Mouse (Mus musculus) kidney, postnatal 0 days (tissue): ENCODE measurements around the gene Fam129b. TPM values are rescaled to one million over a fixed set of nuclear protein-coding genes. Genes with fewer than 3 reads are reported as not detected.

ENCODE experiments used
- ATAC-seq: fragments of 200-750 bp; cut with Nextera tagmentation; replicated peaks from 2 replicates; pipeline ENCODE4 v1.8.0; 2017; ENCODE audit warnings: low read depth, moderate number of reproducible peaks, moderate TSS enrichment, moderate library complexity; ENCODE audit not compliant: low FRiP score
- DNase-seq: peaks from one replicate; pipeline ENCODE4 v3.0.0-alpha.2; 2016; ENCODE audit warnings: low spot score
- H3K27ac ChIP-seq: fragments of 300-500 bp; sonication (generic); 2 replicates; pipeline ENCODE4 v1.5.1; 2014; ENCODE audit warnings: mild to moderate bottlenecking
- H3K27me3 ChIP-seq: fragments of 300-500 bp; sonication (generic); 2 replicates; pipeline ENCODE4 v1.6.1; 2014; ENCODE audit warnings: low read length, mixed read lengths; ENCODE audit not compliant: insufficient read depth
- H3K36me3 ChIP-seq: fragments of 300-500 bp; sonication (generic); 2 replicates; pipeline ENCODE4 v1.6.1; 2014; ENCODE audit warnings: low read length, mixed read lengths; ENCODE audit not compliant: insufficient read depth
- H3K4me1 ChIP-seq: fragments of 300-500 bp; sonication (generic); replicated peaks from 2 replicates; pipeline ENCODE4 v1.6.1; 2014; ENCODE audit warnings: antibody characterized with exemption, low read length, mixed read lengths; ENCODE audit not compliant: insufficient read depth
- H3K4me2 ChIP-seq: fragments of 300-500 bp; sonication (generic); 2 replicates; pipeline ENCODE4 v1.6.1; 2014; ENCODE audit warnings: mild to moderate bottlenecking, low read length, moderate library complexity, mixed read lengths
- H3K4me3 ChIP-seq: fragments of 300-500 bp; sonication (generic); replicated peaks from 2 replicates; pipeline ENCODE4 v1.5.1; 2014; ENCODE audit warnings: low read depth, low read length
- H3K9ac ChIP-seq: fragments of 300-500 bp; sonication (generic); 2 replicates; pipeline ENCODE4 v1.6.1; 2014; ENCODE audit warnings: low read depth, low read length
- H3K9me3 ChIP-seq: fragments of 300-500 bp; sonication (generic); replicated peaks from 2 replicates; pipeline ENCODE4 v1.6.1; 2016; ENCODE audit warnings: low read length, inconsistent platforms, mixed read lengths
- CTCF ChIP-seq: IDR thresholded peaks from 2 replicates; pipeline ENCODE4 v1.5.1; 2016; ENCODE audit warnings: antibody characterized with exemption, low read depth, mild to moderate bottlenecking, moderate library complexity
- WGBS: fragments of 180-500 bp; shearing (Covaris S2); extraction: QIAGEN DNeasy Blood & Tissue Kit; methylation state at CpG from one replicate; pipeline ENCODE4 v1.1.7; 2014; 5-methylcytosine and 5-hydroxymethylcytosine counted together
- polyA plus RNA-seq: library from polyadenylated mRNA; unstranded; fragments of >200 nt; fragmentation: Nextera tagmentation; extraction: Ambion mirVana; gene quantifications from 2 replicates; pipeline ENCODE4 v1.2.1, GENCODE M21; 2015

The Fam129b gene
- polyA plus RNA-seq, 1 experiment from 2014 or later = 42.2 TPM

- DNase-seq (peak; percentile 95), ATAC-seq (0 out of 2 replicates have a peak, but pooled peaks have one; percentile 9)
- H3K27me3 ChIP-seq = no peaks in the 10 kb centered on the region
- TF ChIP-seq CTCF = peak; percentile 100
- H3K4me2 ChIP-seq = no peak overlapping the region
- H3K27ac ChIP-seq = no peak overlapping the region
- WGBS = 31% methylated on average over 19 of the region's 19 CpGs
- no peaks in the 10 kb centered on the region for H3K9me3 ChIP-seq
- H3K36me3 ChIP-seq = peaks cover 15% of the 10 kb centered on the region
- peaks cover 30% of the 10 kb centered on the region for H3K4me1 ChIP-seq
- H3K4me3 ChIP-seq = no peak overlapping the region
- no peak overlapping the region for H3K9ac ChIP-seq
Observed at GRCm38 (mm10) chr2:32912210-32912804, 36.4 kb downstream of the Fam129b start.

- Histone ChIP-seq H3K9me3 (no peaks in the 10 kb centered on the region), H3K4me3 (no peak overlapping the region), H3K27ac (peak overlapping the region; percentile 86), H3K4me1 (peaks cover 12% of the 10 kb centered on the region), H3K27me3 (no peaks in the 10 kb centered on the region), H3K9ac (peak overlapping the region; percentile 41), H3K4me2 (no peak overlapping the region), H3K36me3 (peaks cover 28% of the 10 kb centered on the region)
- TF ChIP-seq CTCF = no peak
- DNase-seq (no peak), ATAC-seq (0 out of 2 replicates have a peak, but pooled peaks have one; percentile 4)
- 54% methylated on average over 5 of the region's 5 CpGs for WGBS
Observed at GRCm38 (mm10) chr2:32914362-32914761, 38.4 kb downstream of the Fam129b start.

GRCm38 (mm10) chr2:32914896-32915295 lies 39.0 kb downstream of the Fam129b start:
- TF ChIP-seq CTCF = no peak
- H3K27me3 ChIP-seq = no peaks in the 10 kb centered on the region
- 38% methylated on average over 3 of the region's 3 CpGs for WGBS
- H3K9me3 ChIP-seq = no peaks in the 10 kb centered on the region
- H3K9ac ChIP-seq = peak overlapping the region; percentile 41
- no peak overlapping the region for H3K4me3 ChIP-seq
- DNase-seq (peak; percentile 84), ATAC-seq (peak; percentile 60)
- peaks cover 12% of the 10 kb centered on the region for H3K4me1 ChIP-seq
- H3K36me3 ChIP-seq = peaks cover 33% of the 10 kb centered on the region
- H3K27ac ChIP-seq = peak overlapping the region; percentile 86
- no peak overlapping the region for H3K4me2 ChIP-seq

GRCm38 (mm10) chr2:32917526-32917925 lies 41.6 kb downstream of the Fam129b start:
- 77% methylated on average over 11 of the region's 11 CpGs for WGBS
- peaks cover 12% of the 10 kb centered on the region for H3K4me1 ChIP-seq
- H3K27me3 ChIP-seq = no peaks in the 10 kb centered on the region
- H3K4me2 ChIP-seq = no peak overlapping the region
- no peak for ATAC-seq
- no peak overlapping the region for H3K4me3 ChIP-seq
- H3K9me3 ChIP-seq = no peaks in the 10 kb centered on the region
- H3K27ac ChIP-seq = no peak overlapping the region
- H3K9ac ChIP-seq = no peak overlapping the region
- peaks cover 52% of the 10 kb centered on the region for H3K36me3 ChIP-seq
- no peak for DNase-seq
- TF ChIP-seq CTCF = no peak

GRCm38 (mm10) chr2:32918391-32918790 lies 42.5 kb downstream of the Fam129b start:
- Histone ChIP-seq H3K36me3 (peaks cover 60% of the 10 kb centered on the region), H3K9ac (no peak overlapping the region), H3K9me3 (no peaks in the 10 kb centered on the region), H3K27me3 (no peaks in the 10 kb centered on the region), H3K4me1 (peaks cover 12% of the 10 kb centered on the region), H3K4me2 (no peak overlapping the region), H3K27ac (no peak overlapping the region), H3K4me3 (no peak overlapping the region)
- ATAC-seq = no peak
- 55% methylated on average over 9 of the region's 9 CpGs for WGBS
- no peak for TF ChIP-seq CTCF
- no peak for DNase-seq

GRCm38 (mm10) chr2:32921235-32921634 lies 45.3 kb downstream of the Fam129b start:
- WGBS = 86% methylated on average over 7 of the region's 7 CpGs
- ATAC-seq (no peak), DNase-seq (no peak)
- peaks cover 73% of the 10 kb centered on the region for H3K36me3 ChIP-seq
- H3K27me3 ChIP-seq = no peaks in the 10 kb centered on the region
- H3K9ac ChIP-seq = no peak overlapping the region
- no peak overlapping the region for H3K27ac ChIP-seq
- no peaks in the 10 kb centered on the region for H3K4me1 ChIP-seq
- no peak for TF ChIP-seq CTCF
- no peak overlapping the region for H3K4me2 ChIP-seq
- no peak overlapping the region for H3K4me3 ChIP-seq
- no peaks in the 10 kb centered on the region for H3K9me3 ChIP-seq
